Mouse (Mus musculus) gastrocnemius, adult 2 months (tissue): ENCODE results near the gene Cst9. TPM values are rescaled to one million over a fixed set of nuclear protein-coding genes. Genes with fewer than 3 reads are reported as not detected.
A peak's percentile ranks its signal among the peaks of the same experiment; 100 is the strongest.

Experiments
- DNase-seq: peaks from one replicate; pipeline ENCODE4 v3.0.0; 2022
- H3K27ac ChIP-seq: fragments of 200-600 bp; 2 replicates; pipeline ENCODE4 v1.8.1; 2022; ENCODE audit warnings: mild to moderate bottlenecking
- H3K4me3 ChIP-seq: fragments of 200-600 bp; 2 replicates; pipeline ENCODE4 v1.8.1; 2022; ENCODE audit warnings: mild to moderate bottlenecking, moderate library complexity
- CTCF ChIP-seq: fragments of 200-600 bp; IDR thresholded peaks from 2 replicates; pipeline ENCODE4 v1.8.1; 2022; ENCODE audit warnings: antibody characterized with exemption, mild to moderate bottlenecking, moderate library complexity
- intact Hi-C: fragments of 180-260 bp; cut with DNase I; formaldehyde crosslinking; loops from one replicate; pipeline ENCODE4 v1.15.1; 2025
- long read RNA-seq, 2 experiments: library from polyadenylated mRNA; stranded (forward); transcript quantifications; one replicate each; pipeline ENCODE4 v2.0.0; 2021
- total RNA-seq, 2 experiments: library from RNA; stranded (reverse); gene quantifications; 2 replicates each; pipeline ENCODE4 v1.2.3; 2021

Cst9 gene
- not detected for total RNA-seq
- long read RNA-seq, experiment 1 = 0 reads
- long read RNA-seq, experiment 2 = 0 reads

DNA sequence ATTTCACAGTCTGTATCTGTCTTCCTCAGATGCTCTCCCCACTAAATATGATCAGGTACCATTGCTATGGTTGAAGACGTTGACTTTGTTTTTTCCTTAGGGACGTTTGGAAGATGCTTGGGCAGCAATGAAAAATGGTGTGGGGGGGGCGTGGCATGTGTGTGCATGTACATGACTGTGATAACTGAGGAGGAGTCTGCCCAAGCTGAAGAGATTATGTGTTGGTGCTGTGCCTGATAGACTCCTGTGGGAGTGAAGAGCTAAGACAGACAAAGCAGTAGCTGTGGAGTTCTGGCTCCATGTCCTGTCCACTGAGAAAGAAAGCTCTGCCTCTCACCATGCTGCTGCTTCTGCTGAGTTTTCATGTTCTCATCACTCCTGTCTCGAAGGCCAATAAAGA lies at the start of gene Cst9:
TSS of gene Cst9 (plus strand) at position 236 of the 400 bp plus-strand sequence.
- intact Hi-C loops = no loop called here
- Histone ChIP-seq H3K4me3 (no peak within 1 kb of the TSS), H3K27ac (no peak within 1 kb of the TSS)
- no peak for TF ChIP-seq CTCF
- DNase-seq = no peak

DNA sequence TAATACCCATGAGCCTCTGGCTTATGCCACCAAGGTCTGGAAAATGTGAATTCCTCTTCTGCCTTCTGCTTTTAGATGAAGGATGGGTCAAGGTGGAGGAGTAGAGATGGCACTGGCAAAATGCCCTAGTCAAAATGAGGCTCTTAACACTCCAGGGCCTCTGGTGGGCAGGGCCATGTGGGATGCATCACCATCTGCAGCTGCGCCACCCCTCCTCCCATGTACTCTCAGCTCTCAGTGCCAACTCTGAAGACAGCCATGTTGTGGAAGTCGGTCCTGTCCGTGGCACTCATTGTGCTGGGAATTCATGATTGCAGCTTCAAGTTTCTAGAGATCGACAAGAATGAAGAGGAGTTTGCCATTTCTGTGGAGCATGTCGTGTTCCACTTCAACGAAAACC lies 45.8 kb upstream of the Cst9 start, which contains the start of gene Cst12:
TSS of gene Cst12 (plus strand) at position 220 of the 400 bp plus-strand sequence.
- intact Hi-C loops = no loop called here
- no peak for DNase-seq
- H3K4me3 ChIP-seq = no peak within 1 kb of the TSS
- H3K27ac ChIP-seq = no peak within 1 kb of the TSS
- no peak for TF ChIP-seq CTCF

DNA sequence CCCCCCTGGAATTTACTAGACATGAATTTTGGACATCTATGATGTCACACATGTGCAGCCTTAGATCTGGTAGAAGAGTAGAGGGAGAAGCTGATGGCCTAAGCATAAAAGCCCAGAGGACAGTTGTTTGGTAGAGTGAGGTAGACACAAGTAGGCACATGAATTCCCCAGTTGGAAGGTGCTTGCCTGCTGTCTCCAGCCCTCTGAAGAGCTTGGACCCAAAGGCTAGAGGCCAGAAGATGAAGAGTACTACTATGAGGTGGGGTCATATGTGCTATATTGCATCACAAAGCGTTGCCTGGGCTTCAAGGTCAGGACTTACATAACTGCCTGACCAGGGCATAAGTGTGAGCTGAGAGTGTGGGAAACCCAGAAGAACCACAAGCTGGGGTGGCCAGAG lies 36.5 kb upstream of the Cst9 start, which contains the start of gene Cst8:
TSS of gene Cst8 (plus strand) at position 301 of the 400 bp plus-strand sequence.
- Histone ChIP-seq H3K4me3 (no peak within 1 kb of the TSS), H3K27ac (no peak within 1 kb of the TSS)
- no peak for DNase-seq
- intact Hi-C loops = no loop called here
- no peak for TF ChIP-seq CTCF

DNA sequence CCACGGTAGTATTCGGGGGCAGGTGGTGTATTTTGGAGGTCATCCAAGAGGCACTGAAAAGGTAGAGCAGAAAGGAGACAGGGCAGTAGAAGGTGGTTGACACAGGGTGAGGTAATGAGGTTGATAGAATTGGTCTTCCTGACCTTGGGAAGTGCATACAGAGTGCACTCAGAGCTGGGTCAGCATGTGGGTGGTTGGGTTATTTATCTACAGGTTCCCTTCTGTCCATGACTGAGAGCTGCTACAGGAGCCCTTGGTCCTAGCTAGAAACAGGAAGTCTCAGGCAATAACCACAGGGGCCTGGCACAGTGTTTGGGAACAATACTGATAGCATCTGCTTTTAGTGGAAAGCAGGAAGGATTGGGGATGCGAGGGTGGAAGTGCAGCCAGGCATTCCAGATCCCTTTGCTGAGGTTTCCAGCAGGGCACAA lies 33.4 kb upstream of the Cst9 start:
- Histone ChIP-seq H3K4me3 (no peak overlapping the region), H3K27ac (no peak overlapping the region)
- no peak for DNase-seq
- intact Hi-C loops = no loop called here
- no peak for TF ChIP-seq CTCF

DNA sequence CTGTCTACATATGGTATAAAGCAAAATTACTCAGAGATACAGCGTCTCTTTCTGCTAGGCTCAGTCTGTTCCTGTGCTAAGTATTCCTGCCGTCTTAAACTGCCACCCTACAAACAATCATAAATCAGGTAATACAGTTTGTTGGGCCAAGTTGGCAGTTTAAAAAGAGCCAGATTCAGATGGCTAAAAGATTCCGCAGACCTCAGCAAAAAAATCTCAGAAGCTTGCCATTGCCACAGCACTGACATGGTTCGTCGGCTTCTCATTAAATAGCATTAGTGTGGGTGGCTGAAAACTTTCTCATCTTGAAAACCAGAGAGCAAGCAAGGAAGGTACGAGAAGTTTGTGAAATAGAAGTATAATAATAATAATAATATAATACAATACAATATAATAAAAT lies 28.3 kb upstream of the Cst9 start:
- no peak overlapping the region for H3K4me3 ChIP-seq
- intact Hi-C loops = no loop called here
- TF ChIP-seq CTCF = no peak
- H3K27ac ChIP-seq = no peak overlapping the region
- no peak for DNase-seq

DNA sequence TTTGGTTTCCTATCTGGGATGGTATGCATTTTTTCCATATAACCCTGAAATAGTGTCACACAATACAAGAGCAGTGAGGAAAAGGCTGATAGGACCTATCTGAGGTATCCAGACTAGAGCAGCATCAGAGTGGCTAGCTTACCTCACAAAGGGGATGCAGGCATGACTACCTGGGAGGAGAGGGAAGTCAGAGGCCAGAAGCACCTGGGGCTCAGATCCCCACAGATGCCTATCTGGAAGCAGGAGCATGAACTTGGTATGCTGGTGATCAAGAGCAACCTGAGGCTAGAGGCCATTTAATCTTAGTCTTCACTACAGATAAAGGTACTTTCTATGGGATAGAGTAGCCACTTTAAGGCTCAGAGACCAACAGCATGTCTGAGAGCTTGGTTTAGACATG lies 15.0 kb upstream of the Cst9 start, which contains the start of gene Cst13:
TSS of gene Cst13 (plus strand) at position 173 of the 400 bp plus-strand sequence.
- intact Hi-C loops = no loop called here
- DNase-seq = no peak
- Histone ChIP-seq H3K27ac (no peak within 1 kb of the TSS), H3K4me3 (no peak within 1 kb of the TSS)
- no peak for TF ChIP-seq CTCF

DNA sequence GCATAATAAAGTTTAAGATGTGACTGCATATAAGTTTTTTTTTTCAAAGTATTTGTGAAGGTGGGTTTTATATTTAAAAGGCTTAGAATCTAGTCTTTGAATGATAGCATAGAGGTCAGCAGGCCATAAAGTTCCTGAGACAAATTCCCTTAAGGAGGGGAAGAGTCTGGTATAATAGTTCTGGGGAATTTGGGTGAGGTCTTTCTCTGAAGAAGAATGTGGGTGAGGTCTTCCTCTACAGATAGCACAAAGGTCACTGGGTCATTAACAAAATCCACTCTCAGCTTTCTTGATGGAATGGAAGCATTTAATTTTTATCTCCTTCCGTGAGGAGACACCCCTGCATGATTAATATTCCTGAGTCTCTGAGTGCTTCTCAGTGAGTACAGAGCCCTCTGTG lies 9.0 kb upstream of the Cst9 start:
- H3K27ac ChIP-seq = no peak overlapping the region
- TF ChIP-seq CTCF = no peak
- intact Hi-C loops = no loop called here
- no peak for DNase-seq
- H3K4me3 ChIP-seq = no peak overlapping the region

DNA sequence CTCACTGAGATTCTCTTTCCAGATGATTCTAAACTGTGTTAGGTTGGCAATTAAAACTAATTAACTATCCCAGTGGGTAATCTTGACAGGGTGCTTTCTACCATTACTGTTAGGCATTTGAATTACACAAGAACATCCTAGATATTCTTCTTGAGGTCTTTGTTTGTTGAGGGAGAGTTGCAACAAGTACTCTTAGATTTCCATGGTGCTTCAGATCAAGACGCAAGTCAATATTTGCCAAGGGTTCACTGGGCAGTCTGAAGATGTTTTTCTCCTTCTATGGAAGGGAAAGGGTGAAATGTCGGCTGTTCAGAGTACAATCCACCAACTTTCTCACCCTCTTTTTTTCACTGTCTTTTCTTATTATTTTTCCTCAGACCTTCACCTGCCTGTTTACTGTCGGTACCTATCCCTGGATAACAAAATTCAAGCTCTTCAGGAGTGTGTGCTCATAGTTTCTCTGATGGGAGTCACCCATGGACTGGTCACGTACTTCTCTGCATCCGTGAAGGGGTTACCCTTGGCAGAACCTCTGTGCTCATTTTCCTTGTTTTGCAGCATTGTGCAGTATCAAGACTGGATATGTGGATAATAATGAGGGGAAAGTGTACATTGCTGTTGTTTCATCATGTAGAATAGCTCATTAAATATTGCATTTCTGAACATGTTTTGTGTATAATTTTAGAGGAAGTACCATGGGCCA lies 3.3 kb downstream of the Cst9 start:
- no peak overlapping the region for H3K4me3 ChIP-seq
- TF ChIP-seq CTCF = no peak
- DNase-seq = no peak
- intact Hi-C loops = no loop called here
- H3K27ac ChIP-seq = no peak overlapping the region

DNA sequence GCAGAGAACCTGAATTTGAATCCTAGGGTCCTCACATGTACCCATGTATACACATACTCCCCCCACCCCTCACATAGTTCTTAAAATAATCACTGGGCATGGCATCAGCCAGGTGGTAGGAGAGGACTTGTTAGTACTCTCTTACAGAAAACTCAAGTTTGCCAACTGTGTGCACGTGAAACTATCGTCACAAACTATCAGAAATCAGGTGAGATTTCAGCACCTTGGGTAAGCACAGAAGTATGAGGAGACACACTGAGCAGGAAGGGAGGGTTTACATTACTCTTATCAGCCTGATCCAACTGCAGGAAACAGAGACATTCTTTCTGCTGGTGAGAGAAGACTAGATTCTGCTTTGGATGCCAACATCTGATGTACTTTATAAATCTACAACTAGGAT lies 4.3 kb downstream of the Cst9 start:
- no peak for TF ChIP-seq CTCF
- H3K4me3 ChIP-seq = no peak overlapping the region
- DNase-seq = no peak
- intact Hi-C loops = no loop called here
- H3K27ac ChIP-seq = no peak overlapping the region

DNA sequence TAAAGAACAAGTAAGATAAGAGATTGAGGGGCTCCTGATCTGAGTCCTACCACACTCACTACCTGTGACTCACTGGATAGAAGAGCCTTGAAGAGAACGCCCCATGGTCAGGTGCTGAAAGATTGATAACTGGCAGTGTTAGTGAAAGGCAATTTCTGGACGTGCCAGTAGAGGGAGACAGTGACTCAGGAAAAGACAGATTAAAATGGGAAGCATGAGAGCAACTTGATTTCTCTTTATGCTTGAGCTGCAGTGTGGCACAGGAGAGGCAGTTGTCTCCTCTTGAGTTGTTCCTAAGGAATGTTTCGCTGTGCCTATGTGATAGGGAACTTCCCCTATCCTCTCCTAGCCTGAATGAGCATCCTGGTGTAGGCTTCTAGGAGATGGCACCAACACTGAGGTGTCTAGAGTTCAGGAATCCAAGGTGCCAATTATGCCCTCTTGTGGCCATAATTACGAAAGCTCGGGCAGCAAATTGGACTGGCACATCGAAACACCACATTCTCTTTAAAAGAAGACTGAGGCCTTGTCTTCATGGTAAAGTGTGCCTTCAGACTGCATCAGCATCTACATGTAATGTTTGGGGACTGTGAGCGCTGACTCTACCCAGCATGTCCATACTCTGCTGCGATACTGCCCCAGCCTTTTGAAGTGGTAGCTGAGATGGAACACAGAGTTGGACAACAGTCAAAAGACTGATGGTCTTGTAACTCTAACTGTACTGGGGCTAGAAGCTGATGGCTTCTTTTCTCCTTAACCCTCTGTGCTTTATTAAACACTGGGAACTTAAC lies 16.4 kb downstream of the Cst9 start:
- peak; percentile 75 for TF ChIP-seq CTCF
- peak overlapping the region; percentile 63 for H3K4me3 ChIP-seq
- DNase-seq = peak; percentile 66
- intact Hi-C loops = loop anchor here (1.0 to 5.0 kb wide), 2 partner anchors 51 to 99 kb away; partner anchors contain the start of gene Cstl1
- H3K27ac ChIP-seq = peak overlapping the region; percentile 58; the same call in 1 of the 2 replicates

DNA sequence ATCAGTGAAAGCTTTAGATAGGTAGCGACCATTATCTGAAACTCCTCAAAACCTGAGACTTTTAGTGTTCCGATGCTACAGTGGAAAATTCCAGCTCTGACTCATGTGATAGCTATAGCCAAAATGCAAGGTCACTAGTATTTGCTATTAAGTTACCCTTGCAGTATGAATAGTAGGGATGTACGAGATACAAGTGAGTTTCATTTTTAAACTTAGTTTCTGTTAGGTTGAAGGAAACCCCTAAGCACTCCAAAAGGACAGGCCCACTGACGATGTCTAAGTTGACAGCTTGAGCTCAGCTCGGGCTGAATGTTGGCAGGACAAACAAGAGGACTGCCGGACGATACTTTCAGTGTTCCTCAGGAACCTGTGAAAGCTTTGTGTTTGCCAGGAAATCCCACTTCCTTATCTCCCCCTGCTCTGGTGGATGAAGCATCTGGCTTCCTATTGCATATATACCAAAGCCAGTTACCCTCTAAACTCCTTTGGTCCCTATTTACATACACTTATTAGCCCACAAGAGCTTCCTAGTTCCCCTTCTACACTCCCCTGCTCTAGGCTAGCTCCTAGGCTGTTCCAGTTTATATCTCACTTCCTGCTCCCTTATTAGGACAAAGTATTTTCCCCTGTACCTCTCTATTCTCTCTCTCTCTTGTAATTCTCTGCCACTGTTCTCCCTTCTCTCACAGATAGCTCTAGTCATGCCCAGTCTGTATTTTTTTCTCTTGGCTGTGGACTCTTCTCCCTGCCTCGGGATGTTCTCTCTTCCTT lies 21.9 kb downstream of the Cst9 start:
- no peak for DNase-seq
- intact Hi-C loops = no loop called here
- TF ChIP-seq CTCF = no peak
- H3K27ac ChIP-seq = peak overlapping the region; percentile 79
- peak overlapping the region; percentile 46 for H3K4me3 ChIP-seq

DNA sequence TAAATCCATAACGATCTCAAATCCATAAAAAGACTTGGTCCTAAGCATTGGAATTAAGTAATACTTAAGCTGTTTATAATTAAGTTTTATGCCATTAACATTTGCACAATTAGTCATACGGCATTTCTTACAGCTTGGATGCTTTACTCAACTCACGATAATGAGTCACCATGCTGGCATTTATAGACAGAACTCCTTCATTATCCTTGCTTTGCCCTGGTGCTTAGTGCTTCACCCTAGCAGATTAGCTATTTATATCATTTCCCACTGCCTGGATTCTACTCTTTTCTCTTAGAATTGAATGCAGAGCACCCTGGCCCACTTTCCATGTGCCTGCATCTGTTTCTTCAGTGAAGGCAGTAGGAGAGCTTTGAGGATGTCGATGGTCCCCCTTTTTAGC lies 22.6 kb downstream of the Cst9 start:
- intact Hi-C loops = no loop called here
- TF ChIP-seq CTCF = no peak
- no peak overlapping the region for H3K4me3 ChIP-seq
- H3K27ac ChIP-seq = peak overlapping the region; percentile 79
- no peak for DNase-seq
